Mouse (Mus musculus): Measurements from ENCODE around the gene Helz2.
A peak's percentile ranks its signal among the peaks of the same experiment; 100 is the strongest.

DNA sequence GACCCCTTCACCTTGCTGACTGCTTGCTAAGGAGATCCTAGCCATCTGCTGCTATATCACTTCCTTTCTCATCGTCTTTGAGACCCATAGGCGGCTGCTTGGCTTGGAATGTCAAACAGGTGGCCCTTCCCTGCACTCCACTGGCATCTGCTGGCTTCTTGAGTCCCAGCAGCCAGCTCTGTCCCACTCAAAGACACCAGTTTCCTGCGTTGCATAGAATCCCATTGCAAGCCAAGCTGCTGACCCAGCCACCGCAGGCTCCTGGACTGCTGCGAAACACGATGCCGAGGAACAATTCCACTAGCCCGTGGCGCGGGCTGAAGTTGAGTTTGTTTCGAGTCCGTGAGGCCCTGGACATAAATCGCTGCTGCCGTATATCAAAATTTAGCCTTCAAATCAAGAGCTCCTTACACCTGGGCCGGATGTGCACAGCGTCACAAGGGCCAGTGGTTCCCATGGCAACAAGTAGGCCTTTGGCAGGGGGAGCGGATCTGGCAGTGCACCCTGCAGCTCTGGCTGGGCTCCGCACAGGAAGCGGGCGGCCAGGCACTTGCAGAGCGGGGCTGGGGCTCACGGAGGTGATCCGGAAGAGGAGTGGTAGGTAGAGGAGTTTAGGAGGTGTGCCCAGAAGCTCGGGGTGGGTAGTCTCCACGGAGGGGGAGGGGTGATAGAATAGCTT, 22.1 kb downstream of the Helz2 start, which contains the start of gene Fndc11:
- TF ChIP-seq POLR2A (IDR thresholded peaks at IDR 0.05; ENCODE audit: borderline replicate concordance, control insufficient read depth, low read depth, low read length) (peak; percentile 44; the same call in 1 of the 2 replicates), CTCF (IDR thresholded peaks at IDR 0.05; ENCODE audit: control insufficient read depth, insufficient read depth, low read length) (no peak)

Data from bone marrow, adult 2 months (tissue).